Mouse (Mus musculus): ENCODE results near the gene Spata31d1b.

Gene Spata31d1b

GRCm38 (mm10) chr13:59756906-59757305 is 44.8 kb downstream of the Spata31d1b start:
- no peak for DNase-seq

GRCm38 (mm10) chr13:59762791-59763190 is 50.7 kb downstream of the Spata31d1b start:
- DNase-seq: no peak

- DNase-seq: no peak
Observed at GRCm38 (mm10) chr13:59766786-59767515, 54.9 kb downstream of the Spata31d1b start.

GRCm38 (mm10) chr13:59768531-59768930 is 56.4 kb downstream of the Spata31d1b start:
- DNase-seq: no peak

Measured in right cerebral cortex, postnatal 14 days (tissue).